Mouse (Mus musculus) erythroid progenitor cell, adult 5-6 weeks (primary cell): ENCODE results near the gene Rcbtb2. TPM values are rescaled to one million over a fixed set of nuclear protein-coding genes. Genes with fewer than 3 reads are reported as not detected.

Experiments used
- ATAC-seq: replicated peaks from 2 replicates; pipeline ENCODE4 v1.8.0; 2016; ENCODE audit warnings: moderate number of reproducible peaks, mild to moderate bottlenecking, moderate TSS enrichment, inconsistent platforms; ENCODE audit not compliant: poor library complexity, low FRiP score, severe bottlenecking
- total RNA-seq, 2 experiments: library from RNA; stranded (forward) in 1 of 2; stranded (reverse) in 1 of 2; fragments of 150-400 nt in 1 of 2; fragments of 186-747, 209-891 nt in 1 of 2; gene quantifications; 2 replicates each; pipeline versions ENCODE4 v1.2.3 to v1.2.4; 2015 to 2017; ENCODE audit warnings: low replicate concordance in 2 of 2

Gene Rcbtb2
- total RNA-seq, 2 experiments from 2014 or later: 4.2 to 4.5 TPM

DNA sequence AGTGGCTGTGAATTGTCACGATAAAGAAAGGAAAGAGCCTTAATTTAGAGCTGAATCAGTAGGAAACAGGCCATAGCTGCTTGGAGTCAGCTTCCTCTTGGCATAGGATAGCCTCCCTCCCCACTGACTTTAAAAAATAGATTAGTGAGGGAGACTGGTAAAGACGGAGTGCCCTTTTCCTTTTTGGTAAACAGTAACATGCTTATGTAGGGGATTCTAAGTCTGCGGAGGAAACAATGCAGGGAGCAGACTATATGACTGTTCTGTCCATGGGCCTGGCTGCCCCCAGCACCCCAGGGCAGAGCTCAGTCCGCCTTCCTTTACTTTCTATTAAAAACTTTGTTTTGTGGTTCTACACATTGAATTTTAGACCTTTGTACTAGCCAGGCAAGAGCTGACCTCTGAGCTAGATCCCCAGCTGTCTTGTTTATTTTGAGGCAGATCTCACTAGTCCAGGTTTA, 56.4 kb downstream of the Rcbtb2 start:
- ATAC-seq: no peak

DNA sequence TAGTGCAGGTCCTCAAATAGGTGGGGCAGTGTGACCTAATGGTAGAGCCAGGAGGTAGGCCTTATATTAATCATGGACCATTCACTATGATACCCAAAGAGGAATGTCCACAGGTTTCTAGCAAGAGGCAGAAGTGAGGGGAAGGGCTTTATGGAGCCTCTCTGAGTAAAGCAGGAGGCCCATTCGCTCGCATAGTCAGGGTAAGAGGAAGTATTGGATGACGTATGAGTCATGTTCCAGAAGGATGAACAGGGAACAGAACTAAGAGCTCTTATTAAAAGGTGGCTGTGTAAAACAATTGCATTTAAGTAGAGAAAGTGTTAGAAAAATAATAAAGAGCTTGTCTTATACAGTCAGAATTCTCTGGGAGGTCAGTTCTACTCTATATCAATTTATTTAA, 57.8 kb downstream of the Rcbtb2 start:
- no peak for ATAC-seq

DNA sequence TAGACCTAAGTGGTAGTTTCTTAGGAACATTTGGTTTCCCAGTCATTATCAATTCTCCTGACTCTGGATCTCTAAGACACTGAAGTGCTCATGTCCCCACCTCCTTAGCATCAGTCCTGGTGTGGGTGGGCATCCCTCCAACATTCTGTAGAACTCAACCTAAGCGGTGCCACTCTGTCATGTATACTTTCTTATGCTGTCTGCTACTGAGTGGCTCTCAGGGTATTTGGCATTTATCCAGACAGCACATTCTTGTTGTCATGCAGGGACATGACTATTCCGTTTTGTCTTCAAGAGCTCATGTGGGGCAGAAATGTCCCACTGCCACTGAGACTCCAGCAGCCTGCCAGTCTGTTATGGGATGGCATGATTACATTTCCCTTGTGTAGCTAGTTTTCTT, 58.3 kb downstream of the Rcbtb2 start:
- no peak for ATAC-seq

DNA sequence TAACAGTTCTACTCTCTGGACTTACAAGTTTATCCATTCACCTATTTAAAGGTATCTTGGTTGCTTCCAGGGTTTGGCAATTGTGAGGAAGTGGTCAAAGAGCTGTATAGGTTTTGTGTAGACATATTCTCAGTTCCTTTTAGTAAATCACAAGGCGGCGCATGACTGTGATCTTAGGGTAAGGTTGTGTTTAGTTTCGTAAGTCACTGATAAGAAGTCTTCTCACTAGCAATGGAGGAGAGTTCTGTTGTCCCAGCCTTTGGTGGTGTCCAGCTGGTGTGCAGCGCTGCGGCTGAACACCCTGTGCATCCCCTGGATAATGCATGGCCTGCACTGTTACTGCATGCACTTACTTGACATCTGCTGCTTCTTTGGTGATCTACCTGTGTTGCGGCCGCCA, 64.0 kb downstream of the Rcbtb2 start:
- ATAC-seq: no peak

DNA sequence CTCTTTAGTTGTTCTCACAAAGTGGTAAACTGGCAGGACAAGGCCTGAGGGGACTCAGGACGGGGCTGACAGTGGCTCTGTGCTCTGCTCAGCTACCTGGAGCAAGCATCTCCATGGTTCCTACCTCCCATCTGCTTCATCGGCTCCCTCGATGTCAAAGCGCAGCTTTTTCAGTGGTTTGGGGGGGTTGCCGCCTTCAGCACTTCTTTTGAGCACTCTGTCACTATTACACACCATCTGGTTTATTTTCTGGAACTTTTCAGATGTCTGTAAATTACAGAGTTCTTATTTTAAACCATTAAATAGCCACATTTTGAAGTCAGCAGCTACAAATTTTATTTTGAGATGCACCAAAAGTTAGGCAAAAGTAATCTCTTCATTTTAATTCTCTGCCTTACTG, 76.2 kb downstream of the Rcbtb2 start:
- no peak for ATAC-seq

DNA sequence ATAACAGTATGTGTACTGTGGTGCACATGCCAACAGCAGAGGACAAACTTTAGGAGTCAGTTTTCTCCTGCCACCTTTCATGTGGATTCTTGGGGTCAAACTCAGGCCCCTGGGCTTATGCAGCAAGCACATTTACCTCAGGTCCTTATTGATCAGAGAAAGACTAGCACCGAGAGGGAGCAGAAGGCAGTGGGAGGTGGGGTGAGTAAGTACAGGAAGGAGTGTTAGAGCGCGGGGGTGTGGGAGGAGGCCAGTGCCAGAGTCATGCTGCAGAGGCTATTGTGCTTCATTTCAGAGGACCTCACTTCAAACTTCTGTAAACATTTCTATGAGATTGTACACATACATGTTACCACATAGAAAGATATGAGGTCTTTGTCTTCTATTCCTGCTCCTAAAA, 78.6 kb downstream of the Rcbtb2 start:
- no peak for ATAC-seq

DNA sequence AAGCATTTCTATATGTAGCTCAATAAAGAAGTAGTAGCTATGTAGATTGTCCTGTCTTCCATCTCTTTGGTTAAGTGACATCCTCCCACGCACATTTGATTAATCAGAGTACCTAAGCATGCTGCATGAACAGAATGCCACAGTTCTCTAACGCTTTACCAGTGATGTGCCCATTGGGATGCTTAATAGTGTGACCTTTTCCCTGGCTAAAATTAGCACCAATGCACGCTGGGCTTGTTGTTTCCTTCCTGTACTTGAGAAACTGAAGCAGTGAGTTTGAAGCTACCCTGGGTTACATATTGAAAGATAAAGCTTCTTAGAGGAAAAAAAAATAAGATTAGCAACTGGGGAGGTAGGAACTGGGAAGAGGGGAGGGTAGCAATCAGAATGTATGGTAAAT, 81.2 kb downstream of the Rcbtb2 start:
- no peak for ATAC-seq

DNA sequence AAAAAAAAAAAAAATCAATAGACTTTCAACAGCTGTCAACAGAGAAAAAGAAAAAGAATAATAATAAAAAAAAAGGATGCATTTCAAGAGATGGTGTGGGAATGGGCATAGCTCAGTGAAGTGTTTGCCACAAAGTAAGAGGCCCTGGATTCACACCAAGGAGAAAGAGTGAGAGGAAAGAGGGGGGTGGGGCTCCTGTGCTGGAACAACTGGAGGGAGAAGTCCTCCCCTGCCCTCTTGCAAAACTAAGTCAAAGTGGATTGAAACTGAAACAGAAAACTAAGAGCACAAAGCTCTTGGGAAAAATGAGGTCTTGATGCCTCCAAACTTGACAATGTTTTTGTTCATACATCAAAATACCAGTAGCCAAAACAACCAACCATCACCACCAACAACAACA, 86.4 kb downstream of the Rcbtb2 start:
- ATAC-seq: no peak

DNA sequence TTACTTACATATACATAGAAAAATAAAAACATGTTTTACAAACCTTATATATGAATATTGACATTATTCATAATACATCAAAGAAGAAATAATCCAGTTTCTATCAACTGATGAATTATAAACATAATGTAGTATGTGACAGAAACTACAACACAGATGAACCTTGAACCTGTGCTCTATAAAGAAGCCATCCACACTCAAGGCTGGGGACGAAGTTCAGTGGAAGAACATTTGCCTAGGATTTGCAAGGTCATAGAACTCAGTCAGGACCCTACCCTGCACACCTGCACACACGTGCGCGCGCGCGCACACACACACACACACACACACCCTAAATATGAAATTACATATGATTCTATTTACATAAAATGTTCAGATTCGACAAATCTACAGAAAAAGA, 87.4 kb downstream of the Rcbtb2 start:
- no peak for ATAC-seq

DNA sequence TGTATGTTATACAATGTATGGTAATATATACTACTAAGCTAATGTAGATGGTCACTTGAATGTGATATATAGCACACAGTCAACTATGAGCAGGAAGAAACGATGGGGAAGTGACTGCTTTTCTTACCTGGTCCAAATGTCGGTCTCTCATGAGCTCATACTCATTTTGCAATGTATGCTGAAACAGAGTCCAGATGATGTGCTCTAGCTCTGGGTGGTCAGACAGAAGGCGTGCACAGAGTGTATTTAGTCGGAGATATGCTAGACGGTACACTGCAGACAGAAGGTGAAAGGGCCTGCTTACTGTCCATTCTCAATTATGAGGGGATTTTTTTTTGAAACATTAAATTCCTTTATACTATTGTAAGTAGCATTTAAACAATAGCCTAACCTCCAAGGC, 88.6 kb downstream of the Rcbtb2 start:
- ATAC-seq: no peak

DNA sequence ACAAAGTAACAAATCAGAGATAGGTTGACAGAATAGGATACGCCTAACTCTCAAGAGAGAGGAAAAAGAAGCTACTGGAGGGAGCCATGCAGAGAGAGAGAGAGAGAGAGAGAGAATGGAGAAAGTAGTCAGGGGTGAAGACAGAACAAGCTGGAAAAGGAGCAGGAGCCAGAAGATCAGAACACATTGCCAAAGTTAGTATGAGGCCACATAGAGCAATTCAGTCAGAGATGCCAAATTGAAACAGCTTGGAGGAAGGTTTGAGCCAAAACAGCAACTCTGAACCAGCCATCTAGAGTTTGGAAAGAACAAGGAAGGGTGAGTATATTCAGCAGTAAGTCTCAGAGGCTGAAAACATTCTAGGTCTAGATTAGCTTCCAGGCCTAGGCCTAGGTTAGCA, 94.2 kb downstream of the Rcbtb2 start:
- ATAC-seq: no peak

DNA sequence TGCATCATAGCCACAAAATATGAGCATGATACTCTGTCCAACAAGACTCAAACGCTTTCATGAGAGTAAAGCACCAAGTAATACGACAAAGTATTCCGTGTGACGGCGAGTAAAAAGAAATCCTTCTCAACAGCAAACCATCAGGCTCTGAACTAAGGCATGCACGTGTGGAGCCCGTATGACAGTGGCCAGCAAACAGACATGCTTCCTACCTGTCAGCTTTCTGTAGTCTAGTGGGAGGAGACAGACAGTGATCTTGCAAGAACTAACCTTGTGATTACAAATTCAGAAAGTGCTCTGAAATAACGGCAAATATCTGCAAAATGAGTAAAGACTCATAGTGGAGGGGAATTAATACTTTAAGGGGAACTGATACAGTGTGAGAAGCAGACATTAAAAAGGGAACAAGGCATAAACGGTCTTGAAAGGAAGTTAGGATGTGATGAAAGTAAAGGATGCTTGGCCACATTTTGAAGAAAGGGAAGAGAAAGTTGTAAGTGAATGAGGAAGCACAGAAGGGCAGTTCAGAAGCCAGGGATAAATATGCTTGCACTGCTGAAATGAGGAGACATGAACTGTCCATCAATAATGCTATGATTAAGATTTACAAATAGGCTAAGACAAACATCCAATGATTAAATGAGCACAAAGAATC, 99.6 kb downstream of the Rcbtb2 start:
- no peak for ATAC-seq

DNA sequence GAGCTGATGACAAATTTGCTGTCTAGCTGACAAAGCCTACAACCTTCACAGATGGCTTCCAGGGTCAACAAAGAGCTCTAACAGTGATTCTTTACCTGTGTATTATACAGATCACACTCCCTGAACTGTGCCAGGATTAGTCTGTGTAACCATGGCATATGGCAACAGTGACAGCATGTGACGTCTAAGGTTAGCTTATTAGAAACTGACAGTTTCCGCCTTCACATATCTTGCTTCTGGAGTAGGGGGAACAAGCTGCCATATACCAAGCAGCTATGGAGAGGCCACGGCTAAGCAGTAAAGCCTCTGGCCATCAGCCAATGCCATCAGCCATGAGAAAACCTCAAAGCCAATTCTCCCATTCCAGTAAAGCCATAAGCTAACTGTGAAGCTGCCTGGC, 103.5 kb downstream of the Rcbtb2 start:
- ATAC-seq: no peak

DNA sequence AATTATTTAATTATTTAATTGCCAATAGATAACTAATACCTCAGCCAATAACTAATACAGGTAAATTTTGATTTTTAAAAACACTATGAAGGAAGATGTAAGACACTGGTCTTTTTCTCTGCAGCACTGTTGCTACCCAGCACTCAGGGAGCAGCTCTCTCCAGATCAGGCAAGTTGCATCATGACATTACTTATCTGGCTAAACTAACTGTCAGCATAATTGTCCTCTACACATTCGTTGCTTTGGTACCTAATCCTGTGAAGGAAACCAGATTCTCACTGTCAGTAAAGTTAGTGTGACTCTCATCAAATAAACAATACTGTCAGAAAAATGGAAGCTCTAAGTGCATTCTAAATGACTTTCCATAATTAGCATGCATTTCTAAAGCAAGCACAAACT, 104.0 kb downstream of the Rcbtb2 start:
- ATAC-seq: no peak

DNA sequence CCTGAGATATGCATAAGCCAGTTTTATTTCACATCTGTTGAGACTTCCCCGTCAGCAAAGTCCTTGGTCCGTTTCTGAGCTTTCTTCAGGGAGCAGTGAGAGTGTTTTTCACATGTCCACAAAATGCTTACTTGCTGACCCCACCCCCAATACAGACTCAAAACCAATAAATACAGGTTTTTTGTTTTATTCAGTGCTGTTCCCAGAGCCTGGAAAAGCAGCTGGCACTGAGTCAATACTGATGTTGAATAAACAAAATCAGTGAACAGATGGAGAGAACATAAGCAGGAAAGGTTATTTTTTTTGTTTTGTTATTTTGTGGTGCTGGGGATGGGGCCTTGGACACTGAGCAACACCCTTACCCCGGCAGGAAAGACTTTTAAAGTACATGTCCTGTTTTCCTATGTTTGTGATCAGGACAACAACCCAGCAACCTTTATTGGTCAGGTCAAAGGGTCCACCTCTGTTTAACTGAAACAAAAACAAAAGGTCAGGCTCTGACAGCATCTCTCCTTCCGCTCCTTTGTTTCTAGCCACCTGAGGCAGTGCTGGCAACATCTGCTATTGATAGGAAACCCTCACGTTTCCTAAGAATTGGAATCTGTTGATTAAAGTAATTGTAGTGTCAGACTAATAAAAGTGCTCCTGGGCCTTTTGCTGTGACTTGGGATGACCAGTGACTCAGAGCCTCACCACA, 108.6 kb downstream of the Rcbtb2 start:
- ATAC-seq: no peak

DNA sequence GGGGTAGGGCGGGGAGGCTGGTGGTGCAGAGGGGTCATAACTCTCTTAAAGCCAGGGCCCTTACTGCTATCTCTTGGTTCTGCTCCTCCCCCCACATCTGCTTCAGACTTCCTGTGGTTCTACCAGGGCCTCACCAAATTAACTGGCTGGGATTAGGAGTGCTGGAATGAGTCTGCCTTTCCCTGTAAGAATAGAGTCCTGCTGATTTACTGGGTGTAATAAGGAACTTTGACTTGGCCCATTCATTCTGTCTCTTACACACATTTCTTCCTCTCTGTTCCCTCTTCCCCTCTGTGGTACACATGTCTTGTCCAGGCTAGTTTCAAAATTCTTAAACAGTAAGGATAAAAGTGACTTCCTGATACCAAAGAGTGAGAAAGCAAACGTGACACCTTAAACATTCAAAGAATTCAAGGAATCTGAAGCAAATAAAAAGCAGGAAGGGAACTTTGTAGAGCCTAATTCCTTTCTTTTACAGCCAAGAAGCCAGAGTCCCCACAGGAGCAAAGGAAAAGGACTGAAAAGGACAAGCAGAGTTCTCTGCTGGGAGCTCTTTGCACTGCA, 111.7 kb downstream of the Rcbtb2 start:
- 0 out of 2 replicates have a peak, but pooled peaks have one; percentile 25 for ATAC-seq

DNA sequence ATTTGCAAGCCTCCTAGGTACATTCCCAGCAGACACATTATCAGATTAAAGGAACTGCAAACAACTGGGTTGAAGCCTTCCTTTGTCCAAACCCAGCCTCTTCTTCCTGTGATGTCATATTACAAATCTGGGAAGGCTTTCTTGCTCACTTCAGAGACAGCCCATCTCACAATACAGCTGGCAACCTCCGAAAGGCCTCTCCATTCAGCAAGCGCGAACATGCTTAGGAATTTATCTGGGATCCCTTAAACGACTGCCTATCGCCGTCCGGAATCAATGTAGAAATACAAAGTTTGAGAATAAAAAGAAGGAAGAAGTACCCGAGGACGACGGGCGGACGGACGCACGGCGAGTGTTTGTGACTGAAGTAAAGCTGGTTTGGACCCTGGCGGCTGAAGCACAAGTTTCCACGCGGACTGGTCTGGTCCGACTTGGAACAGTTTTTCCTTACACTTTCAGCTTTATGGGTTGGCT, 115.0 kb downstream of the Rcbtb2 start, which contains the start of gene Lpar6:
Gene Lpar6 (plus strand): TSS at position 48 of the 474 bp plus-strand sequence.
- ATAC-seq: no peak

DNA sequence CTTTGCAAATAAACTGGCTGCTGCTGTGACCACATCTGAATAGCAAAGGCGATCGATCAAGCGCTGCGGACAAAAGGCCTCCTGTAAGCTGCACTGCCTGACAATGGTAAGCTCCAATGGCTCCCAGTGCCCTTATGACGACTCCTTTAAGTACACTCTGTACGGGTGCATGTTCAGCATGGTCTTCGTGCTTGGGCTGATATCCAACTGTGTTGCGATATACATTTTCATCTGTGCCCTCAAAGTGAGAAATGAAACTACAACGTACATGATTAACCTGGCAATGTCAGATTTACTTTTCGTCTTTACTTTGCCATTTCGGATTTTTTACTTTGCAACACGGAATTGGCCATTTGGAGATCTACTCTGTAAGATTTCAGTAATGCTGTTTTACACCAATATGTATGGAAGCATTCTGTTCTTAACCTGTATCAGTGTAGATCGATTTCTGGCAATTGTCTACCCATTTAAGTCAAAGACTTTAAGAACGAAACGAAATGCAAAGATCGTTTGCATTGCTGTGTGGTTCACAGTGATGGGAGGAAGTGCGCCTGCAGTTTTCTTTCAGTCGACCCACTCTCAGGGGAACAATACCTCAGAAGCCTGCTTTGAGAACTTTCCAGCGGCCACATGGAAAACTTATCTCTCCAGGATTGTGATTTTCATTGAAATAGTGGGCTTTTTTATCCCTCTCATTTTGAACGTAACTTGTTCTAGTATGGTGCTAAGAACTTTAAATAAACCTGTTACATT, 115.8 kb downstream of the Rcbtb2 start:
- ATAC-seq: no peak

DNA sequence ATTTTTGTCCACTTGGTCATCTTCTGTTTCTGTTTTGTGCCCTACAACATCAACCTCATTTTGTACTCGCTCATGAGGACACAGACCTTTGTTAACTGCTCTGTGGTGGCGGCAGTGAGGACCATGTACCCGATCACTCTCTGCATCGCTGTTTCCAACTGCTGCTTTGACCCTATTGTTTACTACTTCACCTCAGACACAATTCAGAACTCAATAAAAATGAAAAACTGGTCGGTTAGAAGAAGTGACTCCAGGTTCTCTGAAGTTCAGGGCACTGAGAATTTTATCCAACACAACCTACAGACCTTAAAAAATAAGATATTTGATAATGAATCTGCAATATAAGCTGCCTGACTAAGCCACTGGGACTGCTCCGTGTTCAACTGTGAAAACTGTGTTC, 116.5 kb downstream of the Rcbtb2 start:
- ATAC-seq: no peak

DNA sequence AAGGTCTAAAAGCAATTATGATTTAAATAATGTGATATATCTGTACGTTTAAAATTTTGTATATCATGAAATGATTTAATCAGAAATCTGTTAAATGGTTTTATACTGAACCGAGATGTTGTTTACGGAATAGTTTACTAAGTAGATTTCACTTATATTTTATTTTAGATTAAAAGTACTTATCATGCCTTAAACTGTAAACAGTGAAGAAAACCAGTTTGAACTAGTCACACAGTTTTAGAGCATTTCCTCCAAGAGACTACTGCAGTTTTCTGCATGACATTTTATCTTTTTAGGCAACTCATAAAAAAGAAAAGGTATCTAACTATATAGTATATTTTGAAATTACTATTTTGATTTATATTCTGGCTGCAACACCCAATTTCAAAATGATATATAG, 117.0 kb downstream of the Rcbtb2 start:
- no peak for ATAC-seq
